Mouse (Mus musculus) mesoderm, embryonic 11.5 days (tissue): Measurements from ENCODE around the gene Vmn1r189.
A peak's percentile ranks its signal among the peaks of the same experiment; 100 is the strongest.
"Not testable (repeated sequence)": the region's sequence is repeated elsewhere in the genome, so short reads cannot be mapped to it uniquely, and the experiment has no call there.

Source experiments
- DNase-seq: peaks from one replicate; pipeline ENCODE4 v3.0.0-alpha.2; 2012; ENCODE audit warnings: low read depth, low spot score

Gene Vmn1r189

DNA sequence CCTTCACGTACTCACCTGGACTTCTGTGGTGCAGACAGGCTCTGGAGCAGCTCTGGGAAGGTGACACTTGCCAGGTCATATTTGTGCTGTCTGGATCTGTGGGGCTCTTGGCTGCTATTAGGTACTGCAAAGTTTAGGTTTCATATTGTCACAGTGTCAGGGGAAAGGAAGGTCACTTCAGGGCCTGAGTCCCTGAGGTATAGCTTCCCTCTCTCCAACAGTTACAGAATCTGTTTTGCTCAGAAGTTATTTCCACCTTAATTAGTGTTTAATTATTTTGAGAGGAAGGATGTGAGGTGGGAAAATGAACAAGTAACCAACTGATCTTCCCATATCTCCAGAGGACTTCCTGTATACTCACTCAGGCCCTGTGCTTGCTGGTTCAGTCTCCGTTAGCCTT lies at the start of gene Vmn1r189:
Gene Vmn1r189, minus strand, starts transcription at position 101 of the 400 bp plus-strand sequence.
- not testable (repeated sequence) for DNase-seq

DNA sequence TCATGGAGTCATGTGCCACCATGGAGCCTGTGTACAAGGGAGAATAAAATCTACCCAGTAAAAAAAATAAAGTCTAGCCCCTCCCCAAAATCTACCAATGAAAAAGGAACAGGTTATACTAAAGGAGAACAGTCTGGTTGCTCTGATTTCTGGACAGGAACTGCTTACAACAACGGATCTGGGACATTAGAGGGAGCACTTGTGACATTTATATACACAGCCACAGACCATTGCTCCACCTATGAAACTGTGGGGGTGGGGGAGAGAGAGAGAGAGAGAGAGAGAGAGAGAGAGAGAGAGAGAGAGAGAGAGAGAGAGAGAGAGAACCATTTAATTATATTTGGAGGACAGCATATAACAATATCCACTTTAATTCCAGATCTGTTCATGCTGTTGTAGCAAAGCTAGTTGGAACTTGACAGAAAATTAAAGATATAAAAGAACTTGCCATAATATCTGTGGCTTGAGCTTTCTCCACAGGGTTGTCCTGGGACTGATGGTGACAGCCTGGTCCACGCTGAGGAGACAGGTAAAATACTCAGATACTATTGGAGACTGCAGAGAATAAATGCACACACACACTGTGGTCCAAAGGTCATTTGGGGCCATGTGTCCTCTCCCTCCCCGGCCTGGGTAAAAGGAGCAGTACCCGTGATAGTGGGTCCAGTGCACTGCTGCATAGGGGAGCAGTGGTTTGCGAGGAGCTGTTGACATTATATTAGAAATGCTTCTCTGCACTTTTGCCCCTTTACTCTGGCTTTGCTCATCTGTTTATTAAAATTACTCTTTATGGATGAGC lies 31.1 kb upstream of the Vmn1r189 start:
- DNase-seq, result not testable (repeated sequence)

DNA sequence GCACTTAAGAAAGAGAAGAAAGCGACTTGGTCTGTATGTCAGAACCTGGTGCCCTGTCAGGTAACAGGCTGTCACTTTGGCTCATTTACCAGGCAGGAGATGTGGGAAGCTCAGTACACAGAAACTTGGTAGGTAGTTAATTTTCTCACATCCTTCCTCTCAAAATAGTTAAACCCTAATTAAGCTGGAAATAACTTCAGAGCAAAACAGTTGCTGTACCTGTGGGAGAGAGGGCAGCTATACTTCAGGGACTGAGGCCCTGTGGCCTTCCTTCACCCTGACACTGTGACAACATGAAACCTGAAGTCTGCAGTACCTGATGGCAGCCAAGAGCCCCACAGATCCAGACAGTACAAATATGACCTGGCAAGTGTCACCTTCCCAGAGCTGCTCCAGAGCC lies 21.5 kb downstream of the Vmn1r189 start, which contains the start of gene Vmn1r188:
Gene Vmn1r188, plus strand, starts transcription at position 301 of the 400 bp plus-strand sequence.
- DNase-seq, result not testable (repeated sequence)

DNA sequence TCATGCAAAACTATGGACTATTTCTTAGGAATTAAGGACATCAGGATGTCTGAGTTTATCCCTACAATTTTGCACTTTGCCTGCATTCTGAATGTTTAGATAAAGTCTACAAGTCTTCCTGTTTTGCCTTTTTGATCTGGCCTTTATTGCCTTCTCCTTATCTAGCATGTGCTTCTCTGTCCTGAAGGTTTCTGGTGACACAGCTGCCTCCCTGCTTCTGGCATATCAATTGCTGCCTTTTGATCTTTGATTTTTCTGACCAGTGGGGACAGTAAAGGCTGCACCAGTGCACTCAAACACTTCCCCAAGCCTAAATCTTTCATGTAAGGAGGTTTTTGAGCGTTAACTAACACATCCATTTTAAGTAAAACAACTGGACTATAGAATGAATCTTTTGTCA lies 42.2 kb downstream of the Vmn1r189 start:
- no peak for DNase-seq

DNA sequence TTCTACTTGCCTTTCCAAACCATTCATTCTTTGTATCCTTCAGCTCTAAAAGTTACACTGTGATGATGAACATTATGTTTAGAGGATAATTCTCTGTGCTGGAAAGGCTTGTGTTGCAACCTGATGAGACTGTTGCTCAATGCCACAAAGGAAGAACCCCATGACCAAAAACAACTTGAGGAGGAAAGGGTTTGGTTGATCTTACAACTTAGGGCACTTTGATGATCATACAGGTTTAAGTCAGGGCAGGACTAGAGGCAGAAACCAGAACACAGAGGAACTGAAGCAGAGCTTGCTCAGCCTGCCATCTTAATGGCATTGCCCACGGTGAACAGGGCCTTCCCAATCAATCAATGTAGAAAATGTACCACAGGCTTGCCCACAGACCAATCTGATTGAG lies 44.2 kb downstream of the Vmn1r189 start:
- no peak for DNase-seq

DNA sequence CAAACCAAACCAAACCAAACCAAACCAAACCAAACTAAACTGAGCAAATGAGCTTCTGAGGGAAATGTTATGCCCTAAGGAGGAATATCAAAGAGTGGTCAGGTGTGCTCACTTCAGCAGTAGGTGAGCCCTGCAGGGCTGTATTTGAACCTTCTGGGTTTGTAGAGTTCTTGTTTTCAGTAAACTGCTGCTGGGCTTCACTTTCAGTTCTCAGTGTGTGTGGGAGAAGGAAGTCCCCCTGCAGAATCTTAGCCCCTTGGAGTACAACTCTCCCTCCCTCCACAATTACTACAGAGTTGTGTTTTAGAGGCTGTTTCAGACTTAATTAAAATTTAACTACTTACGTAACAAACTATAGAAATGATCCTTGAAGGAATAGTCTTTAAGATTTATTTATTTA lies 51.9 kb downstream of the Vmn1r189 start:
- no peak for DNase-seq

DNA sequence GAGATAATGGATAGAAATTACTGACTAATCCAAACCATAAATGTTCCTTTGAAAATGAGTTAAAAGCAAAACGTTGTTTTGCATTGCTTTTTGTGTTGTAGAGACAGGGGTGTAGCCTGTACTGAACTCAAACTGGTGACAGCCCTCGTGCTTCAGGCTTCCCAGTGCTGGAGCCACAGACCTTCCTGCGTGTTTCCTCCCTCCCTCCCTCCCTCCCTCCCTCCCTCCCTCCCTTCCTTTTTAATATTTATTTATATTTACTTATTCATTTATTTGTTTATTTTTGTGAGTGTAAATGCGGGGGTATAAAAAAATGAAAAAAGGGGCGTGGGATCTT lies 54.1 kb downstream of the Vmn1r189 start:
- DNase-seq, result no peak

DNA sequence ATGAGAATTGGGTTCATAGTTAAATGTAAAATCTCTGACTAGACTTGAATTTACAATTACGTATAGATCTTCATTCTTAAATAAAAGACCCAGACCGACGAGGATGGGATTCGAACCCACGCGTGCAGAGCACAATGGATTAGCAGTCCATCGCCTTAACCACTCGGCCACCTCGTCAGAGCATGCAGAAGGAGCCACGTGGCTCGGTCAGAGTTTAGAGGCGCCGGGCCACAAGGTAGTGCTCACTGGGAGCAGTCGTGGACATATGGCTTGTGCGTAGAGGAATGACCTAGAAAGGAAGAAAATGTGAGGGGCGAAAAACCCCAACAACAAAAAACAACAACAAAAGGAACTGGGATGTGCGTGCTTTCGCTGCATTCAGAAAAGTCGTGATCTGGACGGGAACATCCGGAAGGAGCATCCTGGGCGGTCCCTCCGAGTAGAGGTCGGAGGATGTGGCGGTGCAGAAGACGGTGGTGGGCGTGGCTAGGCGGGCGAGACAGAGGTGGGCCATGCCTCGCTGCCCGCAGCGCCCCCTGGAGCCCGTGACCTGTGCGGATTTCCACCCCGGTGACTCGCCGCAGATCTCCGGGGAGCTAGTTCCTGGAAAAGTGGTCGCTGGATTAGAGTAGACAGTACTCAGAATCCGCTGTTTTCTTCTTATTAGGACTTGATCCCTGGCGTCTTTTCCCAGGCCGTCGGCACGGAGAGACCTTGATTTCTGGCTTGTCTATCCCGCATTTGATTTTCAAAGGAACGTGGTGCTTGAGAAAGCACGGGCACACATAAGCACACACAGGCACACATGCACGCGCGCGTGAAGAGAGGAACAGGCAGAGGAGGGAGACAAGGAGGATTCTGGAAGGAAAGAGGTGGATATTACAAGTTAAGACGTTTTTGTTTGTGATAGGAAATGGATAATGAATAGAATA lies 54.8 kb downstream of the Vmn1r189 start:
- peak; percentile 95 for DNase-seq
